ENCODE assay signal across 16 mouse cellular contexts in genomic region chr8:8571625-8572215, GRCm38 (mm10).
"Had no signal": no experiment of that assay in that cellular context is flagged by ENCODE, and none has a peak within 500 bp of the region (broad histone marks: within the 10 kb centered on the region; RNA-seq: fewer than 3 reads in every experiment).

No protein-coding gene starts in this region.

- H3K4me1 ChIP-seq: stomach, embryonic 15.5 days had no signal

- H3K4me3 ChIP-seq: neural tube, embryonic 13.5 days; neural tube, embryonic 15.5 days; stomach, embryonic 15.5 days had no signal

- H3K9ac ChIP-seq: neural tube, embryonic 13.5 days; neural tube, embryonic 15.5 days; stomach, embryonic 15.5 days had no signal

- H3K27me3 ChIP-seq: stomach, embryonic 15.5 days had no signal

- DNase-seq: retina, postnatal 1 day; right cerebral cortex, adult 18-20 months; right cerebral cortex, postnatal 14 days; right cerebral cortex, postnatal 25 days; right cerebral cortex, postnatal 4 days; spleen, adult 18-20 months; thymus, adult 18-20 months; thymus, adult 2 months; thymus, postnatal 14 days; thymus, postnatal 25 days; thymus, postnatal 36 days; thymus, postnatal 4 days had no signal

- H3K27ac ChIP-seq: neural tube, embryonic 13.5 days; neural tube, embryonic 15.5 days; stomach, embryonic 15.5 days; stomach, postnatal 0 days had no signal

- H3K4me2 ChIP-seq: neural tube, embryonic 13.5 days; neural tube, embryonic 15.5 days; stomach, embryonic 15.5 days had no signal

- H3K36me3 ChIP-seq: neural tube, embryonic 13.5 days; neural tube, embryonic 15.5 days; stomach, embryonic 15.5 days had no signal

- H3K9me3 ChIP-seq: neural tube, embryonic 13.5 days; neural tube, embryonic 15.5 days; stomach, embryonic 15.5 days had no signal
